Mouse (Mus musculus) midbrain, embryonic 14.5 days (tissue): ENCODE measurements around the gene Atm. TPM values are rescaled to one million over a fixed set of nuclear protein-coding genes. Genes with fewer than 3 reads are reported as not detected.

Experiments
- microRNA-seq: library from miRNA; unstranded; fragments of <30 nt; microRNA quantifications from one replicate; pipeline ENCODE4, GENCODE M21; 2016
- polyA plus RNA-seq: library from polyadenylated mRNA; unstranded; fragments of >200 nt; fragmentation: Nextera tagmentation; extraction: Ambion mirVana; gene quantifications from 2 replicates; pipeline ENCODE4 v1.2.1, GENCODE M21; 2014

Gene Atm
- polyA plus RNA-seq, 1 experiment from 2014 or later, result 11.2 TPM

Small RNAs within 50 kb of the gene (microRNA-seq; reads per million reads assigned to microRNA genes)
- not detected for gene Mir130c

Other genes with a start within 250 kb of the Atm start
- gene Exph5, start 235.1 kb downstream of the Atm start, polyA plus RNA-seq, result 0.23 and 0.79 TPM in 2 replicates
- gene Kdelc2, start 152.7 kb downstream of the Atm start, polyA plus RNA-seq, result 2.0 and 5.5 TPM in 2 replicates
- gene 4930550C14Rik, start 134.4 kb downstream of the Atm start, polyA plus RNA-seq, result 0.08 and 0.41 TPM in 2 replicates
- gene Npat, start 307 bp upstream of the Atm start, polyA plus RNA-seq, result 10.3 and 16.1 TPM in 2 replicates
- gene Acat1, start 73.6 kb upstream of the Atm start, polyA plus RNA-seq, result 157 and 160 TPM in 2 replicates
- 64.1 and 69.3 TPM in 2 replicates for gene Cul5, start 133.3 kb upstream of the Atm start, polyA plus RNA-seq
- 2.8 and 3.0 TPM in 2 replicates for gene Rab39, start 169.5 kb upstream of the Atm start, polyA plus RNA-seq
- gene Slc35f2, start 234.8 kb upstream of the Atm start, polyA plus RNA-seq, result 7.1 and 7.3 TPM in 2 replicates